In the genomic region with DNA sequence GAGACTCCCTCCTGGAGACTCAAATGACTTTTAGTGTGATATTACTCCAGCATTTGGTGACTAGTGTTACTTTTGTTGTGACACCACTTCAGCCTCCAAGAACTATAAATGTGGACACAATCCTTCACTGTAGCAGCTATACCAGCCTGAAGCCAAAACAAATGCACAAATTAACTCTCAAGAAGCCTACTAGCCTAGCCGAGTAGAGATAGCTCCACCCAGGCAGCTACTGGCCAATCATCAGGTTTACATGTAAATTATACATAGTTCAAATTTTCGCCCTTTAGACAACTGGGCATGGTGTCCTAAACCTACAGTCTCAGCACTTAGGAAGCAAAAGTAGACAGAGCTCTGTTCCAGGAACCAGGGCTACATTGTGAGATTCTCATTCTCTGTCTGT, we compare ENCODE assay signal across 27 mouse cellular contexts. TPM values are rescaled to one million over a fixed set of nuclear protein-coding genes. Genes with fewer than 3 reads are reported as not detected.
DNase-seq lines count a peak whose midpoint lies in the region; ATAC-seq and TF ChIP-seq lines count a peak whose summit lies in the region.
"Had no signal": no experiment of that assay in that cellular context is flagged by ENCODE, and none has a peak within 500 bp of the region (broad histone marks: within the 10 kb centered on the region; RNA-seq: fewer than 3 reads in every experiment).

No protein-coding gene starts in this region.

- no peak for DNase-seq in heart, postnatal 0 days (ENCODE audit: low spot score)
- no peak for DNase-seq in heart, embryonic 10.5 days (ENCODE audit: low spot score)
- peak; percentile 30 for DNase-seq in kidney, postnatal 10 days
- peak; percentile 78 for DNase-seq in MEL (ENCODE audit: low read depth, low spot score)
- no peak for DNase-seq in layer of hippocampus, postnatal 14 days (ENCODE audit: low spot score in 2 of 2)
- DNase-seq: adrenal gland, postnatal 10 days; B cell, adult 2 months; cerebellum, postnatal 36 days; embryo, embryonic 11 days; layer of hippocampus, postnatal 36 days; left cerebral cortex, postnatal 4 days; lung, adult 2 months; lung, postnatal 10 days; right cerebral cortex, postnatal 4 days; thymus, adult 2 months; thymus, postnatal 36 days had no signal

- TF ChIP-seq POLR2A in MEL (IDR thresholded peaks at IDR 0.05; ENCODE audit: control insufficient read depth in 1 of 2, insufficient read depth in 1 of 2, low read depth in 1 of 2, low read length in 2 of 2, poor library complexity in 1 of 2) = no peak

- WGBS in heart, postnatal 0 days = 50% methylated on average over 2 of the region's 2 CpGs
- WGBS in heart, embryonic 10.5 days = 55% methylated on average over 2 of the region's 2 CpGs
- WGBS in kidney, embryonic 16.5 days = 51% methylated on average over 2 of the region's 2 CpGs

- no peak for TF ChIP-seq CTCF in heart, postnatal 0 days (IDR thresholded peaks at IDR 0.05; ENCODE audit: low read depth)
- TF ChIP-seq CTCF in MEL (IDR thresholded peaks at IDR 0.05 in 2 of 3, conservative IDR thresholded peaks at IDR 0.05 in 1 of 3; ENCODE audit: control insufficient read depth in 1 of 3, insufficient read depth in 1 of 3, low read depth in 2 of 3, low read length in 3 of 3, poor library complexity in 1 of 3, severe bottlenecking in 1 of 3) = no peak

- no peaks in the 10 kb centered on the region for H3K9me3 ChIP-seq in heart, postnatal 0 days (replicated peaks; ENCODE audit: control insufficient read depth, low read length)
- no peaks in the 10 kb centered on the region for H3K9me3 ChIP-seq in heart, embryonic 10.5 days
- H3K9me3 ChIP-seq in kidney, embryonic 16.5 days (ENCODE audit: low read length) = no peaks in the 10 kb centered on the region
- no peaks in the 10 kb centered on the region for H3K9me3 ChIP-seq in MEL (replicated peaks; ENCODE audit: insufficient read depth, low read length)
- H3K9me3 ChIP-seq: embryonic facial prominence, embryonic 12.5 days; neural tube, embryonic 12.5 days had no signal

- TF ChIP-seq RAD21 in MEL (IDR thresholded peaks at IDR 0.05; ENCODE audit: low read depth, low read length) = no peak

- peaks cover 53% of the 10 kb centered on the region for H3K4me1 ChIP-seq in heart, postnatal 0 days (ENCODE audit: control insufficient read depth, insufficient read depth)
- H3K4me1 ChIP-seq in heart, embryonic 10.5 days = peaks cover 52% of the 10 kb centered on the region
- peaks cover 30% of the 10 kb centered on the region for H3K4me1 ChIP-seq in kidney, embryonic 16.5 days (ENCODE audit: insufficient read depth, low read length)
- peaks cover 21 to 39% of the 10 kb centered on the region in 2 experiments for H3K4me1 ChIP-seq in MEL (ENCODE audit: control insufficient read depth in 1 of 2, insufficient read depth in 2 of 2, low read length in 2 of 2)

- 0 out of 2 replicates have a peak, but pooled peaks have one; percentile 24 for TF ChIP-seq EP300 in heart, postnatal 0 days (IDR thresholded peaks at IDR 0.05; ENCODE audit: low read depth)
- TF ChIP-seq EP300 in MEL (IDR thresholded peaks at IDR 0.05; ENCODE audit: low read depth in 1 of 2, low read length in 2 of 2) = no peak

- no peak overlapping the region for H3K4me3 ChIP-seq in heart, postnatal 0 days (ENCODE audit: low read depth, low read length)
- no peak overlapping the region for H3K4me3 ChIP-seq in heart, embryonic 10.5 days
- H3K4me3 ChIP-seq in kidney, embryonic 16.5 days (ENCODE audit: low read length) = no peak overlapping the region
- H3K4me3 ChIP-seq in MEL (ENCODE audit: control insufficient read depth in 1 of 2, insufficient read depth in 1 of 2, low read depth in 2 of 2, low read length in 2 of 2) = peak overlapping the region in 1 of 2 experiments; percentile 33; a peak in 2 of 4 replicates

- no peaks in the 10 kb centered on the region for H3K27me3 ChIP-seq in heart, postnatal 0 days (ENCODE audit: control insufficient read depth, insufficient read depth, low read length)
- no peaks in the 10 kb centered on the region for H3K27me3 ChIP-seq in heart, embryonic 10.5 days (ENCODE audit: insufficient read depth, poor library complexity, severe bottlenecking)
- no peaks in the 10 kb centered on the region for H3K27me3 ChIP-seq in kidney, embryonic 16.5 days (ENCODE audit: insufficient read depth, low read length)
- H3K27me3 ChIP-seq in MEL (ENCODE audit: control insufficient read depth in 1 of 2, insufficient read depth in 2 of 2, low read length in 2 of 2) = no peaks in the 10 kb centered on the region
- H3K27me3 ChIP-seq: embryonic facial prominence, embryonic 12.5 days; neural tube, embryonic 12.5 days had no signal

- peak overlapping the region; percentile 99 for H3K27ac ChIP-seq in heart, postnatal 0 days (ENCODE audit: low read depth)
- no peak overlapping the region for H3K27ac ChIP-seq in heart, embryonic 10.5 days
- no peak overlapping the region for H3K27ac ChIP-seq in kidney, embryonic 16.5 days (ENCODE audit: low read length)
- no peak overlapping the region for H3K27ac ChIP-seq in MEL (ENCODE audit: control insufficient read depth, low read depth, low read length)
- H3K27ac ChIP-seq: hindbrain, embryonic 14.5 days; liver, embryonic 14.5 days; macrophage; neural tube, embryonic 12.5 days had no signal

- ATAC-seq in heart, postnatal 0 days (ENCODE audit: insufficient read depth, low read depth) = no peak
- ATAC-seq in kidney, embryonic 16.5 days (ENCODE audit: low FRiP score, low TSS enrichment) = no peak
- ATAC-seq in megakaryocyte progenitor cell, adult 5-6 weeks (replicated peaks; ENCODE audit: poor library complexity) = peak; percentile 25; the same call in 1 of the 2 replicates
- ATAC-seq: forebrain, embryonic 16.5 days; intestine, postnatal 0 days had no signal

- H3K36me3 ChIP-seq in heart, postnatal 0 days (replicated peaks; ENCODE audit: control insufficient read depth, insufficient read depth, low read length) = peaks cover 3% of the 10 kb centered on the region; the same call in 1 of the 2 replicates
- peaks cover 9% of the 10 kb centered on the region for H3K36me3 ChIP-seq in heart, embryonic 10.5 days
- H3K36me3 ChIP-seq in kidney, embryonic 16.5 days (ENCODE audit: insufficient read depth, low read length) = no peaks in the 10 kb centered on the region
- peaks cover 0 to 35% of the 10 kb centered on the region in 2 experiments; a peak in 2 of 4 replicates for H3K36me3 ChIP-seq in MEL (ENCODE audit: control insufficient read depth in 1 of 2, insufficient read depth in 2 of 2, low read length in 2 of 2)
- H3K36me3 ChIP-seq: neural tube, embryonic 12.5 days had no signal

- H3K79me2 ChIP-seq in MEL (ENCODE audit: control insufficient read depth, insufficient read depth, low read length, poor library complexity) = peaks cover 23% of the 10 kb centered on the region

- no peak overlapping the region for H3K9ac ChIP-seq in heart, postnatal 0 days (replicated peaks; ENCODE audit: low read depth, low read length)
- no peak overlapping the region for H3K9ac ChIP-seq in kidney, embryonic 16.5 days (replicated peaks; ENCODE audit: low read length)
- H3K9ac ChIP-seq in MEL (ENCODE audit: control insufficient read depth, low read depth, low read length, poor library complexity, severe bottlenecking) = peak overlapping the region; percentile 12; the same call in 1 of the 2 replicates
- H3K9ac ChIP-seq: embryonic facial prominence, embryonic 12.5 days; hindbrain, embryonic 14.5 days; liver, embryonic 14.5 days; neural tube, embryonic 12.5 days had no signal

- H3K4me2 ChIP-seq in heart, postnatal 0 days (ENCODE audit: low read depth, low read length) = no peak overlapping the region
- no peak overlapping the region for H3K4me2 ChIP-seq in kidney, embryonic 16.5 days (replicated peaks; ENCODE audit: low read depth, low read length)

RNA-seq across cellular contexts. Expression of gene Cd81, which starts 1.2 kb away (rescaled TPM):
- 1,221 and 1,316 TPM in 2 replicates for total RNA-seq in heart, postnatal 0 days (2014; rRNA removed; ENCODE audit: low replicate concordance)
- 793 and 811 TPM in 2 replicates for polyA plus RNA-seq in heart, postnatal 0 days (2015; fragmentation: Nextera tagmentation; extraction: Ambion mirVana)
- polyA plus RNA-seq in heart, embryonic 10.5 days (2016; fragmentation: Nextera tagmentation; extraction: Ambion mirVana) = 472 and 583 TPM in 2 replicates
- polyA plus RNA-seq in kidney, embryonic 16.5 days (2015; fragmentation: Nextera tagmentation; extraction: Ambion mirVana) = 643 and 698 TPM in 2 replicates
- 86.8 and 105 TPM in 2 replicates for total RNA-seq in MEL (2012; rRNA removed)
- polyA plus RNA-seq in MEL (2012; ENCODE audit: insufficient read depth in 1 of 2, insufficient read length in 2 of 2, low read depth in 1 of 2, low replicate concordance in 2 of 2, missing spikeins in 1 of 2) = 100 to 1,000 TPM in 1 of 2 experiments, not detected in 1; 133 TPM
- total RNA-seq in megakaryocyte progenitor cell, adult 5-6 weeks (2015) = 118 and 140 TPM in 2 replicates
- total RNA-seq in megakaryocyte progenitor cell, adult 5-6 weeks (2017) = 121 and 181 TPM in 2 replicates
- 100 to 1,000 TPM; 495 to 503 TPM for total RNA-seq in layer of hippocampus, postnatal 14 days (2021)

RNA-seq across cellular contexts. Expression of gene Tssc4, which starts 17.7 kb away (rescaled TPM):
- 61.9 and 71.7 TPM in 2 replicates for total RNA-seq in heart, postnatal 0 days (2014; rRNA removed; ENCODE audit: low replicate concordance)
- 33.7 and 34.0 TPM in 2 replicates for polyA plus RNA-seq in heart, postnatal 0 days (2015; fragmentation: Nextera tagmentation; extraction: Ambion mirVana)
- 78.0 and 99.5 TPM in 2 replicates for polyA plus RNA-seq in heart, embryonic 10.5 days (2016; fragmentation: Nextera tagmentation; extraction: Ambion mirVana)
- 104 and 120 TPM in 2 replicates for polyA plus RNA-seq in kidney, embryonic 16.5 days (2015; fragmentation: Nextera tagmentation; extraction: Ambion mirVana)
- total RNA-seq in MEL (2012; rRNA removed) = 63.9 and 76.9 TPM in 2 replicates
- 10 to 100 TPM in 1 of 2 experiments, not detected in 1; 75.6 TPM for polyA plus RNA-seq in MEL (2012; ENCODE audit: insufficient read depth in 1 of 2, insufficient read length in 2 of 2, low read depth in 1 of 2, low replicate concordance in 2 of 2, missing spikeins in 1 of 2)
- 18.7 and 23.5 TPM in 2 replicates for total RNA-seq in megakaryocyte progenitor cell, adult 5-6 weeks (2015)
- total RNA-seq in megakaryocyte progenitor cell, adult 5-6 weeks (2017) = 26.8 and 33.7 TPM in 2 replicates
- 10 to 100 TPM; 51.8 to 56.9 TPM for total RNA-seq in layer of hippocampus, postnatal 14 days (2021)

RNA-seq across cellular contexts. Expression of gene Trpm5, which starts 43.1 kb away (rescaled TPM):
- 0.61 and 2.1 TPM in 2 replicates for total RNA-seq in heart, postnatal 0 days (2014; rRNA removed; ENCODE audit: low replicate concordance)
- polyA plus RNA-seq in heart, postnatal 0 days (2015; fragmentation: Nextera tagmentation; extraction: Ambion mirVana) = 0.70 and 1.6 TPM in 2 replicates
- polyA plus RNA-seq in heart, embryonic 10.5 days (2016; fragmentation: Nextera tagmentation; extraction: Ambion mirVana) = 1.1 and 1.5 TPM in 2 replicates
- 6.0 and 6.9 TPM in 2 replicates for polyA plus RNA-seq in kidney, embryonic 16.5 days (2015; fragmentation: Nextera tagmentation; extraction: Ambion mirVana)
- 1.5 and 1.7 TPM in 2 replicates for total RNA-seq in MEL (2012; rRNA removed)
- polyA plus RNA-seq in MEL (2012; ENCODE audit: insufficient read depth in 1 of 2, insufficient read length in 2 of 2, low read depth in 1 of 2, low replicate concordance in 2 of 2, missing spikeins in 1 of 2) = 1 to 10 TPM in 1 of 2 experiments, not detected in 1; 1.9 TPM
- not detected in 2 replicates for total RNA-seq in megakaryocyte progenitor cell, adult 5-6 weeks (2015)
- total RNA-seq in megakaryocyte progenitor cell, adult 5-6 weeks (2017) = not detected in 2 replicates
- under 1 TPM; 0.24 to 0.44 TPM for total RNA-seq in layer of hippocampus, postnatal 14 days (2021)
- total RNA-seq: gastrocnemius, adult 8-10 months; layer of hippocampus, postnatal 36 days had no signal
- polyA plus RNA-seq: macrophage had no signal

RNA-seq across cellular contexts. Expression of gene Tspan32, which starts 46.5 kb away (rescaled TPM):
- total RNA-seq in heart, postnatal 0 days (2014; rRNA removed; ENCODE audit: low replicate concordance) = 0.46 and 0.50 TPM in 2 replicates
- polyA plus RNA-seq in heart, postnatal 0 days (2015; fragmentation: Nextera tagmentation; extraction: Ambion mirVana) = 1.1 and 1.7 TPM in 2 replicates
- polyA plus RNA-seq in heart, embryonic 10.5 days (2016; fragmentation: Nextera tagmentation; extraction: Ambion mirVana) = 19.3 and 21.1 TPM in 2 replicates
- polyA plus RNA-seq in kidney, embryonic 16.5 days (2015; fragmentation: Nextera tagmentation; extraction: Ambion mirVana) = 1.5 and 1.6 TPM in 2 replicates
- total RNA-seq in MEL (2012; rRNA removed) = 159 and 205 TPM in 2 replicates
- 100 to 1,000 TPM in 1 of 2 experiments, 10 to 100 TPM in 1; 53.5 to 212 TPM for polyA plus RNA-seq in MEL (2012; ENCODE audit: insufficient read depth in 1 of 2, insufficient read length in 2 of 2, low read depth in 1 of 2, low replicate concordance in 2 of 2, missing spikeins in 1 of 2)
- 127 and 144 TPM in 2 replicates for total RNA-seq in megakaryocyte progenitor cell, adult 5-6 weeks (2015)
- 98.1 and 105 TPM in 2 replicates for total RNA-seq in megakaryocyte progenitor cell, adult 5-6 weeks (2017)
- total RNA-seq in layer of hippocampus, postnatal 14 days (2021) = under 1 TPM in 1 of 2 experiments, not detected in 1; 0.19 TPM
- total RNA-seq: left cerebral cortex, postnatal 4 days had no signal

RNA-seq across cellular contexts. Expression of gene Kcnq1, which starts 54.8 kb away (rescaled TPM):
- 73.3 and 75.9 TPM in 2 replicates for total RNA-seq in heart, postnatal 0 days (2014; rRNA removed; ENCODE audit: low replicate concordance)
- polyA plus RNA-seq in heart, postnatal 0 days (2015; fragmentation: Nextera tagmentation; extraction: Ambion mirVana) = 36.4 and 37.2 TPM in 2 replicates
- polyA plus RNA-seq in heart, embryonic 10.5 days (2016; fragmentation: Nextera tagmentation; extraction: Ambion mirVana) = 5.4 and 10.5 TPM in 2 replicates
- polyA plus RNA-seq in kidney, embryonic 16.5 days (2015; fragmentation: Nextera tagmentation; extraction: Ambion mirVana) = 9.2 and 9.8 TPM in 2 replicates
- 0.85 and 0.96 TPM in 2 replicates for total RNA-seq in MEL (2012; rRNA removed)
- polyA plus RNA-seq in MEL (2012; ENCODE audit: insufficient read depth in 1 of 2, insufficient read length in 2 of 2, low read depth in 1 of 2, low replicate concordance in 2 of 2, missing spikeins in 1 of 2) = under 1 TPM in 1 of 2 experiments, not detected in 1; 0.63 TPM
- not detected in 2 replicates for total RNA-seq in megakaryocyte progenitor cell, adult 5-6 weeks (2015)
- total RNA-seq in megakaryocyte progenitor cell, adult 5-6 weeks (2017) = not detected in 2 replicates
- 1 to 10 TPM; 1.0 to 1.6 TPM for total RNA-seq in layer of hippocampus, postnatal 14 days (2021)
- total RNA-seq: hematopoietic stem cell, adult 5-6 weeks had no signal

Comparison
In these comparisons a context has a peak if more than half of its experiments do, and no peak if none do; other contexts are left out.
1. DNase-seq: peak in kidney, postnatal 10 days (single experiment) and MEL (single experiment); none in heart, postnatal 0 days (single experiment), heart, embryonic 10.5 days (single experiment) and layer of hippocampus, postnatal 14 days (0 of 2).